Mouse (Mus musculus): ENCODE results near the gene Farsb.
"Not testable (repeated sequence)": the region's sequence is repeated elsewhere in the genome, so short reads cannot be mapped to it uniquely, and the experiment has no call there.

The Farsb gene

DNA sequence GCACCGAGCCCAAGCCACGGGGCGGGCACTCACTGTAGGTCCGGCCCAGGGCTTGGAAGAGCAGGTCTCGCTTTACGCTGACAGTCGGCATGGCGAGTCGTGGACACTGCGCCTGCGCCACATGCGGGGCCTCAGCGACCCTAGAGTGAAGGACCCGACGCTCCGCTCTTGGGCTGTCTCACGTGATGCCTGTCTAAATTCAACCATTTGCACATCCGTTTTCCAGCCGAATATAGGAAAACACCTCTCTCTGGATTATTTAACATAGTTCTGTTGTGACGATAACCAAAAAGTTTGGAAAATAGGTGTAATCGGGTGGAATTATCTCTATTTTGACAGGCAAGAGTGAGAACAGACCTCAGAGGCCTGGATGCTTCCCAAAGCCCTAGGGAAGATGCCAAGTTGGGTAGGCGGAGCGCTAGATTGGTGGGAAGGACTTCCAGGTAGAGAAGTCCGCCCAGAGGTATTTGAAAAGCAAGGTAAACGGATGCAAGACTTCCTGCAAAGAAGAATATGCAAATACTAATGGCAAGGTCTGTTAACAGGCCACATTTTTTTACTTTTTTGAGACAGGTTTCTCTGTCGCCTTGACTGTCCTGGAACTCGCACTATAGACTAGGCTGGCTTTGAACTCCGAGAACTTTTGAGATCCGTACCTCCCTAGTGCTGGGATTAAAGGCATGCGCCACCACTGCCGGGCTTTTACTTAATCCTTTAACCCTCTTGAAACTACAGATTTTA, at the start of gene Farsb:
Gene Farsb (minus strand): TSS at position 146 of the 741 bp plus-strand sequence.
- peak; percentile 92 to 93 for DNase-seq (ENCODE audit: low spot score in 2 of 2)

DNA sequence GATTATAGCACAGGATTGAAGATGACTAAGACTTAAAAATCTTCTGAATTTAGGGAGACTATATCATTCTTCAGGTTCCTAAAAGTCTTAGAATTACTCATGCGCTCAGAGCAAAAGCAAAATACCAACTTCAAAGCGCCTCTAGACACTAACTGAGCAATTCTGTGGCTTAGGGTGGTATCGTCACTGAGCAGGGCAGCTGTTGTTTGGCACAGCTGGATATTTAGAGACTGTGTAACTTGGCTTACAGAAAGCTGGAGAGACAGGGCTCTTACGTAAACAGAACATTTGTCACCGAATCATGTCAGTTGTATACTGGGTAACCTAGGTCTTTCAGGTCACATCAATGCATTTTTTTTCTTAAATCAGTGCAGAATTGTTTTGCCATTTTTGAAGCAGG, 49.7 kb upstream of the Farsb start:
- DNase-seq (ENCODE audit: low spot score in 2 of 2): peak; percentile 8 to 48

DNA sequence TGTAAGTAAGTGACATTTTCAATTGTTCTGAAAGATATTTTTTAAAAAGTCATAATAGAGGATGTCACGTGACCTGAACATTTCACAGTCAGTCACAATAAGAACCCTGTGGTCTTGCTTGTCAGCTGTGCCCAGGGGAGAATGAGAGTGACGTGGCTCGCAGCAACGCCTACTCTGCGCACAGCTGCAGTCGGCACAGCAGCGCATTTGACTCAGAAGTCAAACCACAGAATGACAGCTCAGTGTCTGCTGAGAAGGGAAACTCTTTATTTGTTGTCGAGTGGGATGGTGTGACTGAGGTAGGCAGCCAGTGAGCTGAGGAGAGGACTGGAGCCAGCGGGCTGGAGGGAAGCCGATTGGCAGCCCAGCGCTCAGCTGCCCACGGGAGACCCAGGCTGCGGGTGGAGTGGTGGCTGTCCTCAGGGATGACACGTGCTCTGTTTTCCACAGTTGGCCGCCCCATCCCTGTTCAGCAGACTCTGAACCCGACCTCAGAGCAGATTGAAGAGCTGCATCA, 48.9 kb upstream of the Farsb start:
- peak; percentile 92 for DNase-seq (ENCODE audit: low spot score in 2 of 2)

DNA sequence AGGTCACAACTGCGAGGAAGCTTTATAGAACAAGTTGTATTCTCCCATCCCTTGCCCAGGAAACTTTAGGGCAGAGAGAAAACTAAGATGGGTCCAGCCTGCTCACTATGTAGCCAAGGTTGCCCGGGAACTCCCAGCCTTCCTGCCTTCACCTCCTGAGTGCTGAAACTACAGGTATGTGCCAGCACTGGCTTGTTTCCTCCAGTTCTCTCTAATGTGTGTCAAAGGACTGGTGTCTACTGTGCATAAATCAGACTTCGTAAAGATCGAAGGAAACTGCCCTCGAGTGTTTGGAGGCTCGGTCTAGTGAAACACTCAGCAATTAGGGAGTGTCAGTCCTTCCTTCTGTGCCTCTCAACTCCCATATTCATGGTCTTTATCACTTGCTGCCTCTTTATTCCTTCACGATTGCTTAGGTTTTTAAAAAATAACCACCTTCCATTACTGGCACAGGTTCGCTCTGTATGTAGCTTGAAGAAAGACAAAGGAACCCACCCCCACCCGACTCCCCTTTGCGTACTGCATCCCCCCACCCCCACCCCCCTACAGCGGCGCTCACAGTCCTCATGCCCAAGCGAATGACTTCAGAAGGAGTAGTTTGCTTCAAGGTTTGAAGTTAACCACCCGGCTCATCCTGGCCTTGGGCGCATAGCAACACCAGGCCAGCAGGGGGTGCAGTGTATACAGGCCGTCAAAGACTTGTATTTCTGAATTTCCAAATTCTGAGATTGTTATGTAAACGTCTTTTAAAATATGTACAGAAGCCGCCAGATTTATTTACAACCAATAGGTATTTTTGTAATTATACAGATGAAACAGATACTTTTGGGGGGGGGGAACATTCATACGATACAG, 47.8 kb upstream of the Farsb start:
- peak; percentile 72 to 85 for DNase-seq (ENCODE audit: low spot score in 2 of 2)

DNA sequence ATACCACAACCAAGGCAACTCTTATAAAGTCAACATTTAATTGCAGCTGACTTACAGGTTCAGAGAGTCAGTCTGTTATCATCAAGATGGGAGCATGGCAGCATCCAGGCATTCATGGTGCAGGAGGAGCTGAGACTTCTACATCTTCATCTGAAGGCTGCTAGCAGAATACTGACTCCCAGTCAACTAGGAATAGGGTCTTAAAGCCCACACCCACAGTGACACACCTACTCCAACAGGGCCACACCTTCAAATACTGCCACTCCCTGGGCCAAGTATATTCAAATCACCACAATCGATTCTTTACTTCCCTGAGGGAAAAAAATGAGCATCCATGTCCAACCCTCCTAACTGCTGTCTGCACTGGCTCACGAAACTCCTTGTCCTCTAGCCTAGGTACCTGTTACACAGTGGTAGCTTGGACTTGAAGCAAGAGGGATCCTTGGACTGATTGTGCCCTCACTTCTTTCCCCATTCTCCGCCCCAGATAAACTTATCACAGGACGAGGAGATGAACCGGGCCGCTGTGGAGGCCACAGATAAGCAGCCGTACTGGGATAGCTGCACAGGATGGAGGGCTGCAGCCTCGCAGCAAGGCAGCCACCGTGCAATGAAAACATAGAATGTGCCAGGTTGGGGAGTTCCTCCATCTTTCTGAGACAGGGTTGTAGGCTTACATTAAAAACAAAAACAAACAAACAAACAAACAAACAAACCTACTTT, 45.9 kb upstream of the Farsb start:
- DNase-seq (ENCODE audit: low spot score in 2 of 2): no peak

DNA sequence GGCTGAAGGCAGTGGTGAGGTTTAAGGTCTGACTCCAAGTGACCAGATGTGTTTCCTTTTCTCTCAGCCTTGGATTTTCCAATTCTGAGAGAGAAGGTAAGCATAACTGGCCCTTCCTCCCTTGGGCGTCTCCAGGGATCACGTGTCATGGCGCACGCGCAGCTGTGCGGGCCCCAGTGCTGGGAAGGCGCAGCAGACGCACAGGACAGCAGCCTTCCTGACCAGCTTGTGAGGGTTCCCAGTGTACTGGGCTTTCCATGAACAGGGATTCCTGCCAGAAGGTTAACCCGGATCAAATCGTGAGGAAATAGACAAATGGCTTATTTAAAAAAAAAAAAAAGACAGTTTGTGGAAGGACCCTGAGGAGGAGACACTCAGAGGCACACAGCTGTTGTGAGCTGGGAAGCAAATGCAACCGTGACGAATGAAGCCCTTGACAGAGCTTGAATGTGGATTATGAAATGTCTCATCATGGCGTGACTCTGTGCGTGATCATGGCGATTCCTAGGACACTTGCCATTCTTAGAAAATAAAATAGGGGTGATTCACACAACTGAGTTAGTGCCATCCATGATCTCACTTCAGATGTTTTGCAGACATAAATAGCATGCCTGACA, 43.6 kb upstream of the Farsb start:
- DNase-seq (ENCODE audit: low spot score in 2 of 2): no peak

DNA sequence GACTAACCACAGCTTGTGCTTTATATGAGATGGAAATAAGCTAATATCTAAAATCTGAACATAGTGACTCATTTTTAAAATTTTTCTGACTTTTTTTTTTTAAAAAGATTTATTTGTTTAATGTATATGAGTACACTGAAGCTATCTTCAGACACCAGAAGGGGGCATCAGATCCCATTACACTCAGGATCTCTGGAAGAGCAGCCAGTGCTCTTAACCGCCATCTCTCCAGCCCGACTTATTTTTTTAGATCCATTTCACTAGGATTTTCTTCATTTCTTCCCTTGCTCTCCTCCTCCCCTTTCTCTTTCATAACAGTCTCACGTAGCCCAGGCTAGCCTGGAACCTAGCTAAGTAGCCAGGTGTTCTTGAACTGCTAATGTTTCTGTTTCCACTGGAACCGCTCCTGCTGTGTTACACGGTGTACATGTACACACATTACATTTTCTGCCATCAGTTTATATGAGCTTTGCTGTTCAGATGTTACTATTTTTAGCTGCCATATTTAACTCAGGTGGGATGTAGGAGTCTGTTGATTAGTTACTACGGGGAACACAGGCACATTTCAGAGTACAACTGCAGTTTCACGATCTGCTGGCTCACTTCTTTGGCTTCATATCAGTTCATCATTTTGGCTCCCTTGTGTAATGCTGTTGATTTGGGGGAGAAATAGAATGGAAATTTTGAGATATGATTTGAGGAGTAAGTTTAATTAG, 42.0 kb upstream of the Farsb start:
- no peak for DNase-seq (ENCODE audit: low spot score in 2 of 2)

DNA sequence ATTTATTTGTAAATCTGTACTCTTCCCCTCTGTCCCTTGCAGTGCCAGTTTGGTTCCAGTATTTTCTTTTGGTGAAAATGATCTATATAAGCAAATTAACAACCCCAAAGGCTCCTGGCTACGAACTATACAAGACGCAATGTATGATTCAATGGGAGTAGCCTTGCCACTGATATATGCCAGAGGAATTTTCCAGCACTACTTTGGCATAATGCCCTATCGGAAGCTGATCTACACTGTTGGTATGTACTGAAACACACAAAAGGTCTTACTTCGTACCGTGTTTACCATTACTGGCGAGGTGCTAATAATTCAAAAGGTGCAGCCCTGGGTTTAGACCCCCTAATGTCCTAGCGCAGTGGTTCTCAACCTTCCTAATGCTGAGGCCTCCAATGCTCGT, 40.3 kb upstream of the Farsb start:
- no peak for DNase-seq (ENCODE audit: low spot score in 2 of 2)

DNA sequence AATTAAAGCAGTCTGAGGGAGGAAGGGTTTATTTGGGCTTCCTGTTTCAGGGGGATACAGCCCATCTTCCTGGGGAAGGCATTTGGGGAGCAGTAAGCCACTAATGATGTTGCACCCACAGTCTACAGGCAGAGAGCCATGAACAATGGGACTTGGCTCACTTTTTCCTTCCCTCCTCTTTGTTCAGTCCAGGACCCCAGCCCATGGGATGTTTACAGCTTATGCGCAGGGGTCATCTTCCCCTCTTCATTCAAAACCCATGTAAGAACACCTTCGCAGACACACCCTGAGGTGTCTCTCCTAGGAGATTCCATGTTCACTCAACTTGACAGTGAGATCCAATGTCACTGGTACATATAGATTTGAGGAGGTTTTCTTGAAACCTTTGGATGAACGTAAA, 39.7 kb upstream of the Farsb start:
- DNase-seq (ENCODE audit: low spot score in 2 of 2): no peak

DNA sequence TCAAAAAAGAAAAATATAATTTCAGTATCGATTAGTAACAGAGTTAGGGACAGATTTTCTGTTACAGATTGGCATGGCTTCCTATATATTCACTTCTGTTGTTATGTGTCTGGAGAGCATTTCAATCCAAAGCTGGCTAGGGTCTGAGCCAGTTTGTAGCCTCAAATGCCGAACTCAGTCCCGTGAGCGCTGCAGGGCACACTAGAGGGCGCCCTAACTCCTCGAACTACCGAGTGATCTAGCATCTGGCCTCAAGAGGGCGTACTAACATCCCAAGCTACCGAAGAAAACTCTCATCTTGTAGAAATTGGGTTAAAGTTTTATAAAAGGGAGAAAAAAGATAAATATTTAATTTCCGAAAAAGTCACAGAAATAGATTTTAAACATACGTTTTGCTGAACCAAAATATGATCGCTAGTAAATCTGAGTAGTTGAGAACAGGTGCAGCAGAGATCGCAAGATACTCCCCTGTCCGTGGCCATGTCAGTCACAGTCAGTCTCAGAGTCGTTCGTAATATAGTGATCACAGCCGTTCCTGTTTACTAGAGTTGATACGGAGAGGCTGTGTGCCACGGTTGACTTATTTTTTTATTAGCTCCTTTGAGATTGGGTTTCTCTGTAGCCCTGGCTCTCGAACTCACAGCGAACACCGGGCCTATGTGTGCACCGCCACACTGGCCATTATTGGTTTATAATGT, 36.6 kb upstream of the Farsb start:
- peak; percentile 57 to 69 for DNase-seq (ENCODE audit: low spot score in 2 of 2)

DNA sequence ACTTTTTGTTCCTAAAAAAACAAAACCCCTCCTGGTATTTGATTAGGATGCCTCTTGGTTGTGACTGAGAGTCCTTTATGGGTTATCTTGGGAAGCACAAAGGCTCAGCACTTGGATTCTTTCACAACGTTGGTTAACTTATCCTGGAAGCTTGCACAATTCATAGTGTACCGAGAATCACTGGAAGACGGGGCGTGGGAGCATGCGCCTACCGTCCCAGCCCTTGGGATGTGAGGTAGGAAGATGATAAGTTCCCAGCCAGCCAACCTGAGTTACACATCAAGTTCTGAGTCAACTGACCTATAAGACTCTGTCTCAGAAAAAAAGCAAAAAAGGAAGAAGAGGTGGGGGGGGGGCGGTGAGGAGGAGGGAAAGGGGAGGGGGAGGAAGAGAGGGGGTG, 30.2 kb upstream of the Farsb start:
- DNase-seq (ENCODE audit: low spot score in 2 of 2): no peak

DNA sequence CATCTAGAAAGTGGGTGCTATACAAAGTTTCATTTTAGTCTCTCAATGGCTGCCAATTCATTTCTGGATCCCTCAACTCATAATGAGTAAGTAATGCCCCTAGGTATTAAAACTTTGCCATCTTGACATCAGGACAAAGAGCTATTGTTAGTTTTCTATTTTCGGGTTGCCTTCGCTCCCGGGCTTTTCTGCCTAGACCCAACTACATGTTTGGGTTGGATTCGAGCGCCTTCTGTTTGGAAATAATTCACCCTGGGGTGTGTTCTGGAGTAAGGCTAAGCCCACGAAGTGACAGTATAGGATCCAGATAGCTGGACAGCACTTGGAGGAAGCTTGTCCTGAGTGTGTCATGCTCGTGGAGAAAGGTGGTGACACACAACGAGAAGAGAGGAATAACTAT, 24.1 kb upstream of the Farsb start:
- no peak for DNase-seq (ENCODE audit: low spot score in 2 of 2)

DNA sequence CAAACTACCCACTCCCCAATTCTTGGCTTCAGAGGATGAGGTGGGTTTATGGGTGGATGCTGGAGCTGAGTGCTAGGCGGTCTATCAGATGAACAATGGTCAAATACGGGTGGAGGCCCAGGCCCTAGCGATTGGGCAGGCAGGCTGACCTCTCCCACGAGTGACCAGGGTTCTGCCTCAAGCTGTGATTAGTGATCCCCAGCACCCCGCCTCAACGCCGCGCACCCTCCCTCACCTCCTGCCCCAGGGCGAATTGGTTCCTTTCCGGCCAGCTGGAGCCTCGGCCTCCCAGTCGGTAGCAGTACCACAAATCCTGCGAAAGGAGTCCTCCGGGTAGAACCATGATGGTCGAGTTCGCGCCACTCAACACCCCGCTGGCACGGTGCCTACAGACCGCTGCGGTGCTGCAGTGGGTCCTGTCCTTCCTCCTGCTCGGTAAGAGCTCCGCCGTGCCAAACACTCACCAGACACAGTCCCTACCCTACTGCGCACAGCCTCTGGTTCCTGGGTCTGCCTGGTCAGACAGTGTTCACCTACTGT, 23.0 kb upstream of the Farsb start, which contains the start of gene BC035947:
Gene BC035947 (minus strand): TSS at position 538 of the 540 bp plus-strand sequence.
- peak in 1 of 2 experiments; percentile 4 for DNase-seq (ENCODE audit: low spot score in 2 of 2)

DNA sequence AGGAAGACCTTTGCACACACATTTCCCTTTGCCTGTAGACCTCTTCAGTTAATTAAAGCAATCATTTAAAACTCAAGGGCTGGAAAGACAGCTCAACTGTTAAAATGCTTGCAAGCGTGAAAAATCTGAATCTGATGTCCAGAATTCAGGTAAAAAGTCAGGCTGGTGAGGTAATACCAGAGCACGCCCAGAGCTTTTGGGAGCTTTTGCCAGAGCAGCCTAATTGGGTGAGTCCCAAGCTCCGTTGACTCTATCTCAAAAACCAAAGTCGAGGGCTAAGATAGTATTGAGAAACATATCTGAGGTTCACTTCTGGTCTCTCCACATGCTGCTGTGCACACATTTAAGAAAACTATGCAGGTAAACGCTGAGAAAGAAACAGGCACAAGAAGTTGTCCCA, 22.2 kb upstream of the Farsb start, which contains the start of gene Mogat1:
Gene Mogat1 (plus strand): TSS at position 130 of the 400 bp plus-strand sequence.
- DNase-seq (ENCODE audit: low spot score in 2 of 2): no peak

DNA sequence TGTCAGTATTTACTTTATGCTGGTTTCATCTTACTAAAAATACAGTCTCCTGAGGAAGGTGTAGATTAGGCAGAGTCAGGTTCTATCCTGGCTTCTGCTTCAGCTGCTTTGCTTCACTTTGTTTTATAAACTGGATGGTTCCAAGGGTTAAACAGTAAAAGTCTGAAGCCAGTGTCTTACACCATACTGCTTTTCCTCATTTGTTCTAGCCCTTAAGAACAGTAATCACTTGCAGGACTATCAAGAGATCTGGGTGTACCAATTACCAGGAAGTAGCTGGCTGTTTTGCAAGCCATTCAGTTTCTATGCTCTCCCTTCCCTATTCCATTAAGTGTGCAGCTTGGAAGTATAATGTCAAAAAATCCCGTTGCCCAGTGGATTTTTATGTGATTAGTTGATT, 18.4 kb upstream of the Farsb start:
- DNase-seq (ENCODE audit: low spot score in 2 of 2): no peak

DNA sequence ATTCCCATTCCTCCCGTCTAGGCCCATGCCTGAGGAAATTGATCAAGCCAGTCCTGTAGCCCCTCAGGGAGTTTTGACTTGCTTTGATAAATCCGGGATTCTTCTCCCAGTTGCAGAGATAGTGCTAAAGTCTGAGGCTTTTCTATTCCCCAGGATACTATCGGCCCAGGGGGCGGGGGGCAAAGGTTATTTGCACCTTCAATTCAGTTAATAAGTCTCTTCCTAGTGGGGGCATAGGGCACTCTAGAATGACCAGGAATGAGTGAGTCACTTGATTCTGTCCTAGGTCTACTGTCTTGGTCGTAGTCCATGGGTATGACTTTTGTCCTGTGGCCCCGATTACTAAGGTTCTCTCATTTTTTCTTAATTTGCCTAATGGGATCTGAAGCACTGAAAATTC, 13.8 kb upstream of the Farsb start:
- no peak for DNase-seq (ENCODE audit: low spot score in 2 of 2)

DNA sequence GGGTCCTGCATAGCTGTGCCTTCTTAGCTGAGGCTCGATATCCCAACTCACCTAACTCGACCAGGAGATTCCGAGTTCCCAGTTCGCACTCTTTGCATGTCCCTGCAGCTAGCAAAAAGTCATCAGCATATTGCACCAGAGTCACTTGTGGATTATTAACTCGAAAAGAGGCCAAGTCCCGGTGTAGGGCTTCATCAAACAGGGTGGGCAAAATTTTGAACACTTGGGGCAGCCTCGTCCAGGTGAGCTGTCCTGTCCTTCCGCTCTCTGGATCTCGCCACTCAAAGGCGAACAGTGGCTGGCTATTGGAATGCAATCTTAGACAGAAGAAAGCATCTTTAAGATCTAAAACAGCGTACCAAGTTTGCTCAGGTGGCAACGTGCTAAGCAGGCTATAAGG, 13.2 kb upstream of the Farsb start:
- not testable (repeated sequence) for DNase-seq (ENCODE audit: low spot score in 2 of 2)

DNA sequence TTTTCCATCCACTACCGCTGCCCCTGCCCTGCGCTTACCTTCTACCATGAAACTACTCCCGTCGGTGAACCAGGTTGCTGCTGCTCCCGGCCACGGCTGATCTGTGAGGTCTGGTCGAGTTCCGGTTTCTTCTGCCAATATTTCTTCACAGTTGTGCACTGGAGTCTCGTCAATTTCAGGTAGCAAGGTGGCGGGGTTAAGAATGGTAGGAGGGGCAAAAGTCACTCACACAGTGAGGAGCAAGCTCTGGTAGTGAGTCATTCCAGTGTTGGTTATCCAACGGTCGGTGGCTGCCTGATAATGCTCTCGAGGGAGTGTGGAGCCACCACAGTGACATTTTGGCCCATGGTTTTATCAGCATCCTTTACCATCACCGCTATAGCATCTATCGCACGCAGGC, 12.3 kb upstream of the Farsb start:
- no peak for DNase-seq (ENCODE audit: low spot score in 2 of 2)

DNA sequence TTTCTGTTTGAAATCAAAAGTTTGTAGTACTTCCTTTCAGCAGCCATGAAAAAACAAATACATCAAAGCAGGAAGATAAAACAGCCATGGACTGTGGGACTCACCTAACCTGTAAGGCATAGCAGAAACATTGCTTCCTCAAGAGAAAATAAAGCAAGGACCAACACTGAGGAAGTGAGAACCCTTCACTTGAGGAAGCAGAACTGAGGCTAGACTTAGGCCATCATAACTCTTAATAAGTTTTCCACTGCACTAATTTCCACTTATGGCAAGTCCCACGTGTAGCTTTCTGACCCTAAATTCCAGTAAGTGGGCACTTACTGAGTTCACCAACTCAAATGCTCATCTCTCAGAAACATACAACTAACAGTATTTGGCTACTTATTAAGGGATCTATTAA, 1.4 kb upstream of the Farsb start:
- DNase-seq (ENCODE audit: low spot score in 2 of 2): no peak

DNA sequence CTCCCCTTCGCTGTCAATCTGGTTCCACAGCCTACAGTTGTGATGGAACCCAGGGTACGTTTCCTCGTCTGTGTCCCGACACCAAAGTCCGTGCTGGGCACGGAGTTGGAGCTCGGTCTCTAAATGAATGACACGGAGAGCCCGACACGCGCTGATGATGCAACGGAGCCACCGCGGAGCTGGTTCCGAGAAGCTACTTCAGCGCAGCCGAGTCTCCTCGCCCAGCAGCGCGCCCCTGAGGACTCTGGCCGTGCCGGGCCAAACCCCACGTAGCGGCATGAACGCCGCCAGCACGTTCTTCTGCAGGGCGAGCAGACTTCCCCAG, 308 bp downstream of the Farsb start:
- no peak for DNase-seq (ENCODE audit: low spot score in 2 of 2)
